Mouse (Mus musculus): ENCODE data around the gene Cfd. TPM values are rescaled to one million over a fixed set of nuclear protein-coding genes. Genes with fewer than 3 reads are reported as not detected.

The Cfd gene
- polyA plus RNA-seq, 1 experiment from 2014 or later: not detected

- no peaks in the 10 kb centered on the region for H3K9me3 ChIP-seq (ENCODE audit: control insufficient read depth, low read length)
- ATAC-seq (ENCODE audit: low FRiP score): no peak
- no peak overlapping the region for H3K27ac ChIP-seq
- H3K9ac ChIP-seq: no peak overlapping the region
- DNase-seq (ENCODE audit: low spot score): no peak
- peaks cover 78% of the 10 kb centered on the region for H3K36me3 ChIP-seq (replicated peaks; ENCODE audit: control insufficient read depth, insufficient read depth)
- 78% methylated on average over 11 of the region's 11 CpGs for WGBS
- peaks cover 39% of the 10 kb centered on the region for H3K4me1 ChIP-seq (replicated peaks; ENCODE audit: control insufficient read depth, insufficient read depth, low read length)
- H3K4me3 ChIP-seq (replicated peaks; ENCODE audit: low read length): no peak overlapping the region
- H3K27me3 ChIP-seq (ENCODE audit: control insufficient read depth, insufficient read depth, low read length): no peaks in the 10 kb centered on the region
- peak overlapping the region; percentile 98; the same call in 1 of the 2 replicates for H3K4me2 ChIP-seq (replicated peaks)
Measured at GRCm38 (mm10) chr10:79859116-79859515, 31.5 kb upstream of the Cfd start.

DNA sequence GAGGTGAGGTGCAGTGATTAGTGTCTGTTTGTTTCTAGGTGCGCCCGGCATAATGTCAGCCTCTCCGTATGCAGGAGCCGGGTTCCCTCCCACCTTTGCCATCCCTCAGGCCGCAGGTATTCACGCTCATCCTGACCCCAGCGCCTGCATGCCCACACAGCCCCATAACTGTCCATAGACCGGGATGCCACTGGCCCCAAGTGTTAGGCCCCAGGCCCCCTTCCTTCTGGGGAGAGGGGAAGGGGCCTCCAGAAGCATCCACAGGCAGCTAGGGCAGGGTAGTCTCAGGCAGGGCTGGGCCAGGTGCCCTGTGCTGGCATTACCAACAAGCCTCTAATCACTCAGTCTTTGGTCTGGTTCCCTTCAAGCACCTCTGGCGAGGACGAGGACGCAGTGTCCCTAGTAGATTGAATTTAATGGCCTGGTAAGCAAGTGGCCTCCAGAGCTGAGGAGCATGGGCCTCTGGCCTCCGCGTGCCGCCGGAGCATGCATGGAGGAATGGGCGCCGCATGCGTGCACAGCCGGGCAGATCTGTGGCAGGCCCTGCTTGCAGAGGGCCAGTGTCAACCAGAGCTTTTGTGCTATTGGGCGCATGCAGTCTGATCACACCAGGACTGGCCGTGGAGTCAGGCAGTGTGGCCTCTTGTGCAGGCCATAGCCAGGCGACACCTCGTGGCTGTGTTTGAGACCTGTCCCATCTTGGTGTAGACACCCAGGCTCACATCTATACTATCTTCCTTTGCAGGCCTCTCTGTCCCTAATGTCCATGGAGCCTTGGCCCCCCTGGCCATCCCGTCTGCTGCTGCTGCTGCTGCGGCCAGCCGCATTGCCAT lies 30.4 kb upstream of the Cfd start:
- Histone ChIP-seq H3K4me1 (replicated peaks; ENCODE audit: control insufficient read depth, insufficient read depth, low read length) (peaks cover 41% of the 10 kb centered on the region), H3K9me3 (ENCODE audit: control insufficient read depth, low read length) (no peaks in the 10 kb centered on the region), H3K27ac (no peak overlapping the region), H3K36me3 (replicated peaks; ENCODE audit: control insufficient read depth, insufficient read depth) (peaks cover 89% of the 10 kb centered on the region), H3K4me2 (replicated peaks) (no peak overlapping the region), H3K9ac (no peak overlapping the region), H3K27me3 (ENCODE audit: control insufficient read depth, insufficient read depth, low read length) (no peaks in the 10 kb centered on the region), H3K4me3 (replicated peaks; ENCODE audit: low read length) (no peak overlapping the region)
- 92% methylated on average over 26 of the region's 26 CpGs for WGBS
- ATAC-seq (ENCODE audit: low FRiP score) (no peak), DNase-seq (ENCODE audit: low spot score) (no peak)

GRCm38 (mm10) chr10:79861230-79862048 lies 29.2 kb upstream of the Cfd start:
- ATAC-seq (ENCODE audit: low FRiP score) (no peak), DNase-seq (ENCODE audit: low spot score) (no peak)
- no peak overlapping the region for H3K4me2 ChIP-seq (replicated peaks)
- 78% methylated on average over 25 of the region's 25 CpGs for WGBS
- no peak overlapping the region for H3K9ac ChIP-seq
- no peak overlapping the region for H3K27ac ChIP-seq
- H3K36me3 ChIP-seq (replicated peaks; ENCODE audit: control insufficient read depth, insufficient read depth): peaks cover 98% of the 10 kb centered on the region
- peaks cover 31% of the 10 kb centered on the region for H3K4me1 ChIP-seq (replicated peaks; ENCODE audit: control insufficient read depth, insufficient read depth, low read length)
- H3K9me3 ChIP-seq (ENCODE audit: control insufficient read depth, low read length): no peaks in the 10 kb centered on the region
- H3K27me3 ChIP-seq (ENCODE audit: control insufficient read depth, insufficient read depth, low read length): no peaks in the 10 kb centered on the region
- no peak overlapping the region for H3K4me3 ChIP-seq (replicated peaks; ENCODE audit: low read length)

DNA sequence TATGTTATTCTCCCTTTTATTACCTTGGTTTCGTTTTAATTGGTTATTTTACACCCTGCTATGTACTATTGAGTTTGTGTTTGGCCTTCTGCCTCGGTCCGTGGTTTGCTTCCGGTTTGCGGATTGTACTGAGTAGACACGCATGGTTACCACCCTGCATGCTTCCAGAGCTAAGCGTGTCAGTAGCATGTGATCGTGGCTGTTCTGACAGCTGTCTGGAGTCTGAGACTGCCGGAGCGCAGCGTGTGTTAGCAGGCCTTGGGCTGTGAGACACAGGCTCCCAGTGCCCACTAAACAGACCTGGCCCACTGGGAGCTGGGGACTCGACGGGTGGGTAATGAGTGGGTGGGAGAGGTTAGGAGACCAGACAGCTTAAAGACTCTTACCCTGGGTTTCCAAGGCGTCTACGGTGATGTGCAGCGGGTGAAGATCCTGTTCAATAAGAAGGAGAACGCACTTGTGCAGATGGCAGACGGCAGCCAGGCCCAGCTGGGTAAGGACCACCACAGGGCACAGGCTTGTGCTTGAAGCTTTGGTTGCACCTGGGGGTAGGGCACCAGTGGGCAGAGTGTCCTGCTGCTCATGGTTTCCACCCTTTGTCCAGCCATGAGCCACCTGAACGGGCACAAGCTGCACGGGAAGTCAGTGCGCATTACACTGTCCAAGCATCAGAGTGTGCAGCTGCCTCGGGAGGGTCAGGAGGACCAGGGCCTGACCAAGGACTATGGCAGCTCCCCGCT lies 28.4 kb upstream of the Cfd start:
- Histone ChIP-seq H3K9ac (no peak overlapping the region), H3K9me3 (ENCODE audit: control insufficient read depth, low read length) (no peaks in the 10 kb centered on the region), H3K4me2 (replicated peaks) (no peak overlapping the region), H3K27me3 (ENCODE audit: control insufficient read depth, insufficient read depth, low read length) (no peaks in the 10 kb centered on the region), H3K4me1 (replicated peaks; ENCODE audit: control insufficient read depth, insufficient read depth, low read length) (peaks cover 23% of the 10 kb centered on the region), H3K36me3 (replicated peaks; ENCODE audit: control insufficient read depth, insufficient read depth) (peaks cover 98% of the 10 kb centered on the region), H3K27ac (no peak overlapping the region), H3K4me3 (replicated peaks; ENCODE audit: low read length) (no peak overlapping the region)
- WGBS: 75% methylated on average over 23 of the region's 23 CpGs
- no peak for ATAC-seq (ENCODE audit: low FRiP score)
- DNase-seq (ENCODE audit: low spot score): no peak

GRCm38 (mm10) chr10:79862925-79863324 lies 27.7 kb upstream of the Cfd start:
- H3K4me1 ChIP-seq (replicated peaks; ENCODE audit: control insufficient read depth, insufficient read depth, low read length): peaks cover 16% of the 10 kb centered on the region
- H3K4me2 ChIP-seq (replicated peaks): no peak overlapping the region
- H3K27me3 ChIP-seq (ENCODE audit: control insufficient read depth, insufficient read depth, low read length): no peaks in the 10 kb centered on the region
- peaks cover 97% of the 10 kb centered on the region for H3K36me3 ChIP-seq (replicated peaks; ENCODE audit: control insufficient read depth, insufficient read depth)
- no peak overlapping the region for H3K9ac ChIP-seq
- no peaks in the 10 kb centered on the region for H3K9me3 ChIP-seq (ENCODE audit: control insufficient read depth, low read length)
- ATAC-seq (ENCODE audit: low FRiP score) (no peak), DNase-seq (ENCODE audit: low spot score) (no peak)
- WGBS: 72% methylated on average over 10 of the region's 10 CpGs
- H3K27ac ChIP-seq: no peak overlapping the region
- no peak overlapping the region for H3K4me3 ChIP-seq (replicated peaks; ENCODE audit: low read length)

- H3K9ac ChIP-seq: no peak overlapping the region
- no peaks in the 10 kb centered on the region for H3K27me3 ChIP-seq (ENCODE audit: control insufficient read depth, insufficient read depth, low read length)
- peaks cover 9% of the 10 kb centered on the region for H3K4me1 ChIP-seq (replicated peaks; ENCODE audit: control insufficient read depth, insufficient read depth, low read length)
- peaks cover 96% of the 10 kb centered on the region for H3K36me3 ChIP-seq (replicated peaks; ENCODE audit: control insufficient read depth, insufficient read depth)
- DNase-seq (ENCODE audit: low spot score) (no peak), ATAC-seq (ENCODE audit: low FRiP score) (0 out of 2 replicates have a peak, but pooled peaks have one; percentile 4)
- no peak overlapping the region for H3K4me3 ChIP-seq (replicated peaks; ENCODE audit: low read length)
- H3K27ac ChIP-seq: 0 out of 2 replicates have a peak overlapping the region, but pooled peaks have one; percentile 26
- no peak overlapping the region for H3K4me2 ChIP-seq (replicated peaks)
- WGBS: 60% methylated on average over 10 of the region's 10 CpGs
- no peaks in the 10 kb centered on the region for H3K9me3 ChIP-seq (ENCODE audit: control insufficient read depth, low read length)
Measured at GRCm38 (mm10) chr10:79864351-79865188, 26.1 kb upstream of the Cfd start.

DNA sequence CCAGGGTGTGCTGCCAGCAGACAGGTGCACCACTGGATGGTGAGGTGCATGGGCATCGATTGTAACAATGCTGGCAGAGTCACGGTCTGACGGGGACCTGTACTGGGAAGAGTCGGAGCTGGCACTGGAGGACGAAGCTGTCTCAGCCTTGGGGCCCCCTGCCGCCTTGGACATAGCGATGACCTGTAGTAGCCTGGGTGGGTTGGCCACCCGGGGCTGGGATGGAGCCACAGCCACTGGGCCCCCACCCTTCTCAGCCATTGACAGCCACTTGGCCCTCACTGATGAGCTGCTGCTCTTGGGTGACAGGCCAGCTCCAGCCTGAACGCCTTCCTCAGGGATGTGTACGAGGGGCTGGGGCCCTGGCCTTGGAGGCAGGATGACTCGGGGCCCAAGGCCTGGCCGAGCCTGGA lies 25.5 kb upstream of the Cfd start:
- no peak for DNase-seq (ENCODE audit: low spot score)
- Histone ChIP-seq H3K4me3 (replicated peaks; ENCODE audit: low read length) (no peak overlapping the region), H3K27ac (0 out of 2 replicates have a peak overlapping the region, but pooled peaks have one; percentile 26), H3K9ac (no peak overlapping the region), H3K4me1 (replicated peaks; ENCODE audit: control insufficient read depth, insufficient read depth, low read length) (peaks cover 13% of the 10 kb centered on the region), H3K27me3 (ENCODE audit: control insufficient read depth, insufficient read depth, low read length) (no peaks in the 10 kb centered on the region), H3K36me3 (replicated peaks; ENCODE audit: control insufficient read depth, insufficient read depth) (peaks cover 96% of the 10 kb centered on the region), H3K9me3 (ENCODE audit: control insufficient read depth, low read length) (no peaks in the 10 kb centered on the region), H3K4me2 (replicated peaks) (no peak overlapping the region)
- WGBS: 56% methylated on average over 12 of the region's 12 CpGs
- 0 out of 2 replicates have a peak, but pooled peaks have one; percentile 9 for ATAC-seq (ENCODE audit: low FRiP score)

DNA sequence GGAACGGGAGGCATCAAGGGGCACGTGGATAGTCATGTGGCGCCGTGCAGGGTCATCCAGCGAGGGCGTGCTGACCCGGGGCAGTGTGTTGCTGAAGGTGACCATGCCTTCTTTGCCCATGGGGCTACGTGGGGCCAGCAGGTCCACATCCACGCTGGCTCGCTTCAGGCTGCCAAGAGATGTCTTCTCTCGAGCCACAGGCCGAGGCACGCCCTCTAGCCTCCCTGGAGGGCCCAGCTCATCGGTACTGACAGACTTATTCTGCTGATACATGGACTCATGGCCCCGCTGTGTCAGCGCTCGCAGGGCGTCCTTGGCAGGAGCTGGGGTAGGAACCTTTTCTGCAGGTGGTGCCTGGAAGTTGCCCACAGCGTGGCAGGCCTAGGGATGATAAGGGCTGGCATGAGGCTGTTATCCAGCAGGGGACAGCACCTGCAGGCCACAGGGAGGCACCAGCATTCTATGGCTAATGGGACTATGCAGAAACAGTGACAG lies 24.8 kb upstream of the Cfd start:
- H3K4me1 ChIP-seq (replicated peaks; ENCODE audit: control insufficient read depth, insufficient read depth, low read length): peaks cover 13% of the 10 kb centered on the region
- H3K27me3 ChIP-seq (ENCODE audit: control insufficient read depth, insufficient read depth, low read length): no peaks in the 10 kb centered on the region
- H3K9ac ChIP-seq: 0 out of 2 replicates have a peak overlapping the region, but pooled peaks have one; percentile 16
- ATAC-seq (ENCODE audit: low FRiP score) (no peak), DNase-seq (ENCODE audit: low spot score) (no peak)
- no peaks in the 10 kb centered on the region for H3K9me3 ChIP-seq (ENCODE audit: control insufficient read depth, low read length)
- 74% methylated on average over 19 of the region's 19 CpGs for WGBS
- H3K36me3 ChIP-seq (replicated peaks; ENCODE audit: control insufficient read depth, insufficient read depth): peaks cover 96% of the 10 kb centered on the region
- no peak overlapping the region for H3K27ac ChIP-seq
- no peak overlapping the region for H3K4me3 ChIP-seq (replicated peaks; ENCODE audit: low read length)
- no peak overlapping the region for H3K4me2 ChIP-seq (replicated peaks)

Data from hindbrain, embryonic 14.5 days (tissue).